Mouse (Mus musculus): ENCODE results near the gene Prkar1b. TPM values are rescaled to one million over a fixed set of nuclear protein-coding genes. Genes with fewer than 3 reads are reported as not detected.

The Prkar1b gene
- total RNA-seq, 2 experiments from 2014 or later = 1.5 to 2.0 TPM

- peak in 1 of 2 experiments; percentile 37 for DNase-seq
Observed at GRCm38 (mm10) chr5:139007141-139007775, 142.5 kb downstream of the Prkar1b start.

DNA sequence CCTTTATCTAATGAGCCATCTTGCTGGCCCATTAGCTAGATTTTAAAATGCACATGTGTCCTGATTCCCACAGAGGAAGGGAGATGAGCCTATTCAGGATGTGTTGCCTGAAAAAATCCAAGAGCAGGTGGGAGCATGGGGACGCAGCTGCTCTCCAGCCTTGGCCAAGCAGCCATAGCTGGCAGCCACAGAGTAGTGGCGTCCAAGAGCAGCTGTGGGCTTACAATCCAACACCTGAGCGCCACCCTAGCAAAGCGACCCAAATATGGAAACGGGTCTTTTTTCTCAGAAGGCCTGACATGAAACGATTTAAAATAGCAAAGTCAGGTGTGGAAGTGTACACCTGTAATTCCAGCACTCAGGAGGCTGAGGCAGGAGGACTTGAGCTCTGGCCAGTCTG is 145.2 kb downstream of the Prkar1b start:
- no peak for DNase-seq

DNA sequence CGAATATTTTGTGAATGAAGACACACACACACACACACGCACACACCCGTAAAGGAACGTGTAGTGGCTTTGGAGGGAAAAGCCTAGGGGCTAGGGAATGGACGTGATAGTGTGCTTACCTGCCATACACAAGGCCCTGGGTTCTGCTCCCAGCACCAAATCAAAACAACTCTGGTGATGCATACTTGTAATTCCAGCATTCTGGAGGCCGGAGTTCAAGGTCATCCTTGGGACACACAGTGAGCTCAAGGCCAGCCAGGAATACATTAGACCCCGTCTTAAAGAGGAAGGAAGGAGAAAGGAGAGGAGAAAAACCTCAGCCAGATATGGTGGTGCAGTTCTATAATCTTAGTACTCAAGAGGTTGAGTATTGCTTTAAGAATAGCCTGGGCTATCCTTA is 150.1 kb downstream of the Prkar1b start:
- DNase-seq = no peak

DNA sequence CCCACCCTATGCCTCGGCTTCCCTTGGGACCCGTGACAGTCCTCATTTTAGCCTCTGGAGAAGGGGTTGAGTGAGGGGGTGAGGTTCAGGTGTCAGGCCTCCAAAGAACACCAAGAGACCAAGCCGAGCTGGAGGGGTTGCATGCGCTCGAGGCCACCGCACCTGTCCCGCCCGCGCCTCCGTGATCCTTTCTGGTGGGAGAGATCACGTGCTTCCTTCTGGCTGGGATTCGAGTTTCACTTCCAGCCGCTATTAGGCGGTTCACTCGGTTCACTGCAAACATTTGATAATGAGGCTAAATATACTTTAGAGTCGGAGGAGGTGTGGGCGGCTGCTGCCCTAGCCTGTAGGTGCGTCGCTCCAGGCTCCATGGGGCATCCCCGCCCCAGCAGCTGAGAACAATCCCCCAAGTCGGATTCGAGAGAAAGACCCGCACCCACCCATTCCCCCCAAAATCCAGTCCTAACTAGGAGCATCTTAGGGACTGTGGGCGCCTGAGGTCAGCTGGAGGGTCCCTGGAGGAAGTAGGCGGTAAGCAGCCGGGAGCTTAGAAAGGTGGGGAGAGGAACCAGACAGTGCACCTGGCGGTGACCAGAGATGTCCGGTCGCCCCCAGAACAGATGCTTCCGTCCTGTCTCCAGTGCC is 151.7 kb downstream of the Prkar1b start:
- peak; percentile 79 to 86 for DNase-seq

- peak; percentile 84 to 87 for DNase-seq
Observed at GRCm38 (mm10) chr5:138997171-138997788, 152.5 kb downstream of the Prkar1b start, which contains the start of gene Pdgfa. TSS of gene Pdgfa (minus strand) at chr5:138997370.

GRCm38 (mm10) chr5:138996322-138997073 is 153.3 kb downstream of the Prkar1b start:
- peak in 1 of 2 experiments; percentile 42 for DNase-seq

DNA sequence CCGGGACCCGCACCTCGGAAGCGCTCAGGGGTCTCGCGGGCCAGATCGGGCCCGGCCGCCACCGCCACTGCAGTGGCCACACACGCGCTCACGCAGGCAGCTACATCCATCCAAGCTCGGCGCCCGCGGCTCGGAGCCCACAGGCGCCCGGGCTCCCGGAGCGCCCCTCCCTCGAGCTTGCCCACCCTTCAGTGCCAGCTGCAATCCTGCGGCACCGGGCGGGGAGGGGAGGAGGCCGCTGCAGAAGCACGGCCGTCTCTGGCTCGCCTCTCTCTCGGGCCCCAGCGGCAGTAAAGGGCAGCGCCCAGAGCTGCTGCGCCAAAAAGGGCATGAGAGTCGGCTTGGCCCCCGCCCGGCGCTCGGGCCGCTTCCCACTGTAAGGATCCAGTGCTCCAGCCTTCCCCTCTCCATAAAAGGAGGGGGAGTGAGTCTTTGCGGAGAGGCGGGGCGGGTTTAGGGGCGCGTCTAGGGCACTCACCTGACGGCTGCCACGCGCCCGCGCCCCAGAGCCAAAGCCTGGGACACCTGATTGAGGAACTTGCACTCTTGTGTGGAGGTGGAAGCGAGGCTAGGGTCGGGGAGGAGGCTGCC is 154.0 kb downstream of the Prkar1b start:
- peak; percentile 84 to 87 for DNase-seq

- DNase-seq = peak; percentile 82 to 87
Observed at GRCm38 (mm10) chr5:138994786-138995720, 154.7 kb downstream of the Prkar1b start.

DNA sequence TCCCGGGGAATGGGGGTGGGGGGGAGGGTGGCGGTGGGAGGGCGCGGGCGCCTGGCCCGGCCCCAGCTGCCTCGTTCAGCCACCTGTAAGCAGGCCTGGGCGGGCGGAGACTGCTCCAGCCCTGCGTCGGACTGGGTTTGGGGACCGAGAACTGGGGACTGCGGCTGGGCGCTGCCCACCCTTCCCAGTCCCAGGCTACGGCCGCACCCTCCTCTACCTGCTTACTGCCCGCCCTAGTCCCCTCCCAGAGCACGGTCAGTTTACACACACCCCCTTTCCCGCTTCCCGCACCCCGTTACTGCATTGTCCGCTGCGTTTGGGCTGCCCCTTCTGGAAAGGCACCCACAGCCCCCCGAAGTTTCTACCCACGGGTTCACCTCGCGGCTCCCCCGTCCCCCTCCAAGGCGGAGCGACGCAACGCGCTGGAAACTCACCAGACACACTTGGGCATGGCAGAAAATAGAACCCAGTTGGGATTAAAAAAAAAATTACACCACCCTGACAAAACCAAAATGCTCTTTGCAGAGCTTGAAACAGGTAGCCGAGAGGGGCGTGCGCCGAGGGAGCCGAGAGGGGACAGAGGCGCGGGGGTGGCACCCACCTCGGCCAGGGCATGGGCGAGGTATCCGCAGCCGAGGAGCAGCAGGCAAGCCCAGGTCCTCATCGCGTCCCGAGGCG is 155.6 kb downstream of the Prkar1b start:
- peak in 1 of 2 experiments; percentile 40 for DNase-seq

GRCm38 (mm10) chr5:138993371-138994107 is 156.3 kb downstream of the Prkar1b start:
- peak in 1 of 2 experiments; percentile 42 for DNase-seq

DNA sequence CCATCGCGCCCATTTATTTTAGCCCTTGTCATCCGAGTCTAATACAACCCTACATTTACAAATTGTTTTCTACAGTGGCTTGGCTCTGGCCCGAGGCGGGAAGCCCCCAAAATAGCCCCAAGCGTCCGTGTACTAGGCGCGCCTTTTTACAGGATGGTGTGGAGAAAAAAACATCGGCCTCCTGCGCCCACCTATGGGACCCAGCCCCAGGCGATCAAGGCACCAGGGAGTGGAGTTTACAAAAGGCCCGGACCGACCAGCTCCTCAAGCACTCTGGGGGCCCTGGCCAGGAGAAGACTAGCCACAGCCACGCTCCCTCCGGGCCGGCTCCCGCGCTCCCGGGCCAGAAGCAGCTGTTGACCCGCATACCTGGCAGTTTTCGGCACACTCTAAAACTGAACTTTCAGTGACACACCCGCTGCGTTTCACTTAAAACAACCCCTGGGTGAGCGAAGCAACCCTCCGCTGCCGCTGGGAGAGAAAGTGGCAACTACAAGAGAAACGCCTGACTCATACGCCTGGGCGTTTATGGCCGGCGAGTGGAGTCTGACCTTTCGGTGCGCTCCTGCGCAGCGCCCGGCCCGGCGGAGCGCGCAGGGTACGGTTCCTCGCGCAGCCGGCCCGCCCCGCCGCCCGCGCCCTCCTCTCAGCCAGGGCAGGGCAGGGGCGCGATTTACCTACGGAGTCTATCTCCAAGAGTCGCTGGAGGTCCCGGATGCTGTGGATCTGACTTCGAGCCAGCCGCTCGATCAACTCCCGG is 157.0 kb downstream of the Prkar1b start:
- peak in 1 of 2 experiments; percentile 38 for DNase-seq

DNA sequence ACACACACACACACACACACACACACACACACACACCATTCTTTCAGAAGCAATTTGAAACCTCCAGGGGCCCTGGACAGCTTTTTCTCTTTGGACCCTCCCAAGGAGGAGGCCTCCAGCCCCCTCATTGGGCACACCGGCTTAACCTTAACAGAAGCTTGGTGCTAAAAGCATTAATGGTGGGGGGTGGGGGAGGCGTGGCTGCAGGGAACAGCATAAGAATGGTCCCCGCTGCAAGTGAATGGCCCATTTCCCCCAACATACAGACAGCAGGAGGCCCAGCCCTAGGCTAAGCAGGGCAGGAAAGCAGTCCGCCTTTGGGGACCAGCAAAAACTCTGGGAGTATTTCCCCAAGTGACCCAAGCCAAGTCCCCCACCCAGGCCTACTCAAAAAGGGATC is 158.1 kb downstream of the Prkar1b start:
- no peak for DNase-seq

- peak; percentile 61 to 65 for DNase-seq
Observed at GRCm38 (mm10) chr5:138990659-138991380, 159.0 kb downstream of the Prkar1b start.

DNA sequence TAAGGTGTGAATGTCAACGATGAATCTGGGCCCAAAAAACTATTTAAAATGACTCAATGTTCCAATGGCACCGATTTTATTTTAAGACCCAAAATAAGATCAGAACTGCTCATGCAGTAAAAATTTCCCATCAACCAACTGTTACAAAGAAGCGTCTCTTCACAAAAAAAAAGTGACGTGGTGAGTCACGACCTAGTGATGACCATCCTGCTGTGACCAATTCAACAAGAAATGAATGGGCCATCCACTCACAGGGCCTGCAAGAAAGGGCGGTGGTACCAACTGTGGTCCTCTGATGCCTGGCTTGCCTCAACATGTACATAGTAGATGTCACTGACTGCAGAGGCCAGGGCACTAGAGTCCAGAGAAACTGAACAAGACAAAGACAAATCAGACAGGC is 160.2 kb downstream of the Prkar1b start:
- DNase-seq = no peak

- DNase-seq = peak; percentile 80 to 87
Observed at GRCm38 (mm10) chr5:138988764-138989163, 161.0 kb downstream of the Prkar1b start.

DNA sequence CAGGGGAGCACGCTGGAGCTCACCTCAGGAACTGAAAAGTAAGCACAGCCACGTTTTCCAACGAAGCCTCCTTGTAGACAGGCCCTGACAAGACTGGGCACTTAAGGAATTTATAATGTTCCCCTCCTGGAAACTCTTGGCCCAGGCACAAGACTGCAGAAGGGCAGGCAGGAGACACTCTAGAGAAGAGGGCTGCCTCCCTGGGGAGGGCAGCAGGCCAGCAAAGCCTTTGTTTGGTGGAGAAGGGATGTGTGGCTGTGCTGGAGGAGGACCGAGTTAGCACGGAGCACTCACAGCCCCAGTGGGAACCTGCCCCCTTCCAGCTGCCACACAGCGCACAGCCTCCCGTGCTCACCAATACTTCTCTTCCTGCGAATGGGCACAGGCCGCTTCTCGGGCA is 161.8 kb downstream of the Prkar1b start:
- no peak for DNase-seq

DNA sequence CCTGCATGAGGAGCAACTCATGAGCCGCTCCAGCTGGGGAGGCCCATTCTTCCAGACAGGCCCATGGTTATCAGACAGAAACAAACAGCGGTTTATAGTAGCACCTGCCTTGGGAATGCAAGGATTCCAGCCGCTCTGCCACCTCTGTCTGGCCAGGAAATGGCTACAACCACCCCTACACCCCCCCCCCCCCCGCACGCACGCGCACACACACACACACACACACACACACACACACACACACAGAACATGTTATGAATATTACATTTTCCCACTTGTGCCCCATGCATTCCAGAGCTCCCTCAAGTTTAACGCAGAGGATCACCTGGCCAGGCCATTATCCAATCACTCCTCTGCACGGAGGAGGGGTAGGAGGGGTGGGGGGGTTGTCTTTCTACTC is 167.9 kb downstream of the Prkar1b start:
- DNase-seq = no peak

GRCm38 (mm10) chr5:138980608-138981007 is 169.2 kb downstream of the Prkar1b start:
- no peak for DNase-seq

Measured in heart, adult 18-20 months (tissue).